Mouse (Mus musculus): ENCODE results near the gene Nfkbil1.

DNA sequence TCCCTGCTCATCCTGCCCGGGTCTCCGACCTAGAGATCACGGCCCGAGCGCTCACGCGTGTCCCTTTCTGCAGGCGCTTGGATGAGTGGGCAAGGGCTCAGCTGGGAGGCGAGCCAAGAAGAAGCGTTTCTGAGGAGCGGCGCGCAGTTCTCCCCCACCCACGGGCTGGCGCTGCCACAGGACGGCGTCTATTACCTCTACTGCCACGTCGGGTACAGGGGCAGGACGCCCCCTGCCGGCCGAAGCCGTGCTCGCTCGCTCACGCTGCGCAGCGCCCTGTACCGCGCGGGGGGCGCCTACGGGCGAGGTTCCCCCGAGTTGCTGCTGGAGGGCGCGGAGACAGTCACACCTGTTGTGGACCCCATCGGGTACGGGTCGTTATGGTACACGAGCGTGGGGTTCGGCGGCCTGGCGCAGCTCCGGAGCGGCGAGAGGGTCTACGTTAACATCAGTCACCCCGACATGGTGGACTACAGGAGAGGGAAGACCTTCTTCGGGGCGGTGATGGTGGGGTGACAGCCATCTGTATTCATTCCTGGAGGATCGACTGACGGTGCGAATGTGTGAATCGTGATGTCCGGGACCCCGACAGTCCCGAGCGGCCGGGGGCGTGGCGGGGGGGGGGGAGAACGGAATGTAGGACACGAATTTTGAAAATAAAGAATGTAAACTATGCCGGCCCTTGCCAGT is 39.8 kb downstream of the Nfkbil1 start:
- TF ChIP-seq EP300 (IDR thresholded peaks at IDR 0.05; ENCODE audit: low read depth) (no peak), CTCF (IDR thresholded peaks at IDR 0.05; ENCODE audit: low read depth) (peak; percentile 88)
